Comparison of ENCODE assay signal across 11 mouse cellular contexts in genomic region chrX:101898341-101898740, GRCm38 (mm10). TPM values are rescaled to one million over a fixed set of nuclear protein-coding genes. Genes with fewer than 3 reads are reported as not detected.
A peak's percentile ranks its signal among the peaks of the same experiment; 100 is the strongest.
DNase-seq lines count a peak whose midpoint lies in the region; ATAC-seq and TF ChIP-seq lines count a peak whose summit lies in the region.
"Had no signal": no experiment of that assay in that cellular context is flagged by ENCODE, and none has a peak within 500 bp of the region (broad histone marks: within the 10 kb centered on the region; RNA-seq: fewer than 3 reads in every experiment).

No protein-coding gene starts in this region.

- no peaks in the 10 kb centered on the region for H3K36me3 ChIP-seq in kidney, embryonic 14.5 days (ENCODE audit: control insufficient read depth, insufficient read depth, low read length)
- H3K36me3 ChIP-seq in stomach, embryonic 16.5 days (ENCODE audit: control insufficient read depth, insufficient read depth, low read length) = no peaks in the 10 kb centered on the region
- H3K36me3 ChIP-seq in stomach, postnatal 0 days (ENCODE audit: control insufficient read depth, insufficient read depth, low read length) = no peaks in the 10 kb centered on the region
- H3K36me3 ChIP-seq: embryonic facial prominence, embryonic 15.5 days; lung, embryonic 15.5 days had no signal

- 52% methylated on average over 4 of the region's 4 CpGs for WGBS in kidney, embryonic 14.5 days
- 61% methylated on average over 4 of the region's 4 CpGs for WGBS in stomach, embryonic 16.5 days
- 56% methylated on average over 4 of the region's 4 CpGs for WGBS in stomach, postnatal 0 days

- H3K4me1 ChIP-seq in kidney, embryonic 14.5 days (ENCODE audit: control insufficient read depth, insufficient read depth, low read length) = no peaks in the 10 kb centered on the region
- no peaks in the 10 kb centered on the region for H3K4me1 ChIP-seq in stomach, embryonic 16.5 days (ENCODE audit: control insufficient read depth, insufficient read depth, low read length)
- no peaks in the 10 kb centered on the region for H3K4me1 ChIP-seq in stomach, postnatal 0 days (replicated peaks; ENCODE audit: control insufficient read depth, insufficient read depth)
- H3K4me1 ChIP-seq: embryonic facial prominence, embryonic 15.5 days; lung, embryonic 15.5 days had no signal

- ATAC-seq in kidney, embryonic 14.5 days (ENCODE audit: low FRiP score, low TSS enrichment) = no peak
- 0 out of 2 replicates have a peak, but pooled peaks have one; percentile 29 for ATAC-seq in stomach, embryonic 16.5 days (ENCODE audit: insufficient read depth, low FRiP score)
- no peak for ATAC-seq in stomach, postnatal 0 days (ENCODE audit: low FRiP score, low TSS enrichment)
- ATAC-seq in megakaryocyte progenitor cell, adult 5-6 weeks (replicated peaks; ENCODE audit: poor library complexity) = peak; percentile 29

- no peaks in the 10 kb centered on the region for H3K27me3 ChIP-seq in kidney, embryonic 14.5 days (ENCODE audit: control insufficient read depth, insufficient read depth, low read length)
- H3K27me3 ChIP-seq in stomach, embryonic 16.5 days (ENCODE audit: control insufficient read depth, insufficient read depth, low read length) = no peaks in the 10 kb centered on the region; the same call in 1 of the 2 replicates
- no peaks in the 10 kb centered on the region for H3K27me3 ChIP-seq in stomach, postnatal 0 days (ENCODE audit: control insufficient read depth, insufficient read depth, low read length)

- TF ChIP-seq EP300 in stomach, postnatal 0 days (optimal IDR thresholded peaks at IDR 0.05) = no peak

- H3K9me3 ChIP-seq in kidney, embryonic 14.5 days (ENCODE audit: control insufficient read depth, low read length) = no peaks in the 10 kb centered on the region
- H3K9me3 ChIP-seq in stomach, embryonic 16.5 days (replicated peaks; ENCODE audit: control insufficient read depth, low read length) = no peaks in the 10 kb centered on the region
- no peaks in the 10 kb centered on the region for H3K9me3 ChIP-seq in stomach, postnatal 0 days (ENCODE audit: control insufficient read depth, low read length)
- H3K9me3 ChIP-seq: embryonic facial prominence, embryonic 15.5 days; lung, embryonic 15.5 days had no signal

- H3K9ac ChIP-seq in kidney, embryonic 14.5 days (ENCODE audit: low read depth, low read length) = no peak overlapping the region
- H3K9ac ChIP-seq in stomach, embryonic 16.5 days (ENCODE audit: low read length) = no peak overlapping the region
- H3K9ac ChIP-seq in stomach, postnatal 0 days (ENCODE audit: low read length) = no peak overlapping the region
- H3K9ac ChIP-seq: embryonic facial prominence, embryonic 15.5 days; lung, embryonic 15.5 days had no signal

- no peak for TF ChIP-seq CTCF in stomach, postnatal 0 days (IDR thresholded peaks at IDR 0.05; ENCODE audit: low read depth)

- H3K4me3 ChIP-seq in kidney, embryonic 14.5 days (ENCODE audit: low read length) = no peak overlapping the region
- no peak overlapping the region for H3K4me3 ChIP-seq in stomach, embryonic 16.5 days (replicated peaks; ENCODE audit: low read length)
- no peak overlapping the region for H3K4me3 ChIP-seq in stomach, postnatal 0 days (ENCODE audit: low read depth, low read length)
- H3K4me3 ChIP-seq: embryonic facial prominence, embryonic 15.5 days; lung, embryonic 15.5 days had no signal

- no peak overlapping the region for H3K4me2 ChIP-seq in kidney, embryonic 14.5 days (replicated peaks; ENCODE audit: low read depth, low read length)
- H3K4me2 ChIP-seq in stomach, embryonic 16.5 days (ENCODE audit: low read depth, low read length) = no peak overlapping the region
- H3K4me2 ChIP-seq in stomach, postnatal 0 days (replicated peaks; ENCODE audit: low read depth) = no peak overlapping the region
- H3K4me2 ChIP-seq: embryonic facial prominence, embryonic 15.5 days; lung, embryonic 15.5 days had no signal

- DNase-seq in kidney, adult 9 months = peak; percentile 6
- DNase-seq in stomach, postnatal 0 days (ENCODE audit: low spot score) = no peak
- DNase-seq in cerebellum, postnatal 25 days = peak; percentile 76 to 84
- no peak for DNase-seq in testis, postnatal 10 days (ENCODE audit: low spot score)
- no peak for DNase-seq in right cerebral cortex, postnatal 25 days
- DNase-seq: midbrain, embryonic 14.5 days had no signal

- no peak overlapping the region for H3K27ac ChIP-seq in kidney, embryonic 14.5 days (ENCODE audit: low read depth, low read length)
- H3K27ac ChIP-seq in stomach, embryonic 16.5 days (ENCODE audit: low read length) = no peak overlapping the region
- no peak overlapping the region for H3K27ac ChIP-seq in stomach, postnatal 0 days (replicated peaks)
- H3K27ac ChIP-seq: embryonic facial prominence, embryonic 15.5 days; lung, embryonic 15.5 days had no signal

RNA-seq across cellular contexts. Expression of gene Nhsl2, which starts 49.2 kb away (rescaled TPM):
- polyA plus RNA-seq in kidney, embryonic 14.5 days (2014; fragmentation: Nextera tagmentation; extraction: Ambion mirVana) = 9.0 and 16.5 TPM in 2 replicates
- polyA plus RNA-seq in stomach, embryonic 16.5 days (2015; fragmentation: Nextera tagmentation; extraction: Ambion mirVana) = 10.1 and 10.5 TPM in 2 replicates
- polyA plus RNA-seq in stomach, postnatal 0 days (2015; fragmentation: Nextera tagmentation; extraction: Ambion mirVana) = 2.2 TPM in 2 replicates
- 20.3 and 21.1 TPM in 2 replicates for total RNA-seq in megakaryocyte progenitor cell, adult 5-6 weeks (2015)
- 8.6 and 9.2 TPM in 2 replicates for total RNA-seq in megakaryocyte progenitor cell, adult 5-6 weeks (2017)

Comparison
In these comparisons a context has a peak if more than half of its experiments do, and no peak if none do; other contexts are left out.
1. ATAC-seq: peak in stomach, embryonic 16.5 days (single experiment) and megakaryocyte progenitor cell, adult 5-6 weeks (single experiment); none in kidney, embryonic 14.5 days (single experiment) and stomach, postnatal 0 days (single experiment).
2. DNase-seq: peak in kidney, adult 9 months (single experiment) and cerebellum, postnatal 25 days (2 of 2); none in stomach, postnatal 0 days (single experiment), testis, postnatal 10 days (single experiment) and right cerebral cortex, postnatal 25 days (single experiment).